Mouse (Mus musculus): ENCODE measurements around the gene Clpsl2. TPM values are rescaled to one million over a fixed set of nuclear protein-coding genes. Genes with fewer than 3 reads are reported as not detected.

The Clpsl2 gene
- polyA plus RNA-seq, 1 experiment from 2014 or later = not detected

- Histone ChIP-seq H3K4me3 (ENCODE audit: low read depth, low read length) (no peak overlapping the region), H3K4me1 (ENCODE audit: control insufficient read depth, insufficient read depth, low read length) (no peaks in the 10 kb centered on the region), H3K9ac (replicated peaks; ENCODE audit: low read depth, low read length) (no peak overlapping the region), H3K36me3 (ENCODE audit: control insufficient read depth, insufficient read depth, low read length) (no peaks in the 10 kb centered on the region), H3K9me3 (ENCODE audit: control insufficient read depth, low read length) (no peaks in the 10 kb centered on the region), H3K27ac (ENCODE audit: low read depth, low read length) (no peak overlapping the region), H3K4me2 (ENCODE audit: low read depth, low read length) (no peak overlapping the region), H3K27me3 (ENCODE audit: control insufficient read depth, insufficient read depth, low read length) (no peaks in the 10 kb centered on the region)
- ATAC-seq (ENCODE audit: low read depth) = no peak
- WGBS = 43% methylated on average over 9 of the region's 9 CpGs
Measured at GRCm38 (mm10) chr17:28511616-28512541, 37.3 kb upstream of the Clpsl2 start.

GRCm38 (mm10) chr17:28512696-28513095 is 36.5 kb upstream of the Clpsl2 start:
- 0 out of 2 replicates have a peak, but pooled peaks cover 4% of the 10 kb centered on the region for H3K4me1 ChIP-seq (ENCODE audit: control insufficient read depth, insufficient read depth, low read length)
- H3K36me3 ChIP-seq (ENCODE audit: control insufficient read depth, insufficient read depth, low read length) = no peaks in the 10 kb centered on the region
- no peaks in the 10 kb centered on the region for H3K9me3 ChIP-seq (ENCODE audit: control insufficient read depth, low read length)
- no peaks in the 10 kb centered on the region for H3K27me3 ChIP-seq (ENCODE audit: control insufficient read depth, insufficient read depth, low read length)
- H3K27ac ChIP-seq (ENCODE audit: low read depth, low read length) = no peak overlapping the region
- 33% methylated on average over 6 of the region's 6 CpGs for WGBS
- no peak overlapping the region for H3K4me2 ChIP-seq (ENCODE audit: low read depth, low read length)
- H3K4me3 ChIP-seq (ENCODE audit: low read depth, low read length) = no peak overlapping the region
- ATAC-seq (ENCODE audit: low read depth) = no peak
- no peak overlapping the region for H3K9ac ChIP-seq (replicated peaks; ENCODE audit: low read depth, low read length)

GRCm38 (mm10) chr17:28513337-28513736 is 35.9 kb upstream of the Clpsl2 start:
- no peaks in the 10 kb centered on the region for H3K36me3 ChIP-seq (ENCODE audit: control insufficient read depth, insufficient read depth, low read length)
- H3K4me3 ChIP-seq (ENCODE audit: low read depth, low read length) = no peak overlapping the region
- H3K4me2 ChIP-seq (ENCODE audit: low read depth, low read length) = no peak overlapping the region
- H3K4me1 ChIP-seq (ENCODE audit: control insufficient read depth, insufficient read depth, low read length) = 0 out of 2 replicates have a peak, but pooled peaks cover 7% of the 10 kb centered on the region
- H3K27me3 ChIP-seq (ENCODE audit: control insufficient read depth, insufficient read depth, low read length) = no peaks in the 10 kb centered on the region
- no peak for ATAC-seq (ENCODE audit: low read depth)
- no peak overlapping the region for H3K27ac ChIP-seq (ENCODE audit: low read depth, low read length)
- H3K9ac ChIP-seq (replicated peaks; ENCODE audit: low read depth, low read length) = no peak overlapping the region
- H3K9me3 ChIP-seq (ENCODE audit: control insufficient read depth, low read length) = no peaks in the 10 kb centered on the region
- 60% methylated on average over 1 of the region's 1 CpGs for WGBS

- H3K9ac ChIP-seq (replicated peaks; ENCODE audit: low read depth, low read length) = no peak overlapping the region
- 65% methylated on average over 7 of the region's 7 CpGs for WGBS
- no peaks in the 10 kb centered on the region for H3K27me3 ChIP-seq (ENCODE audit: control insufficient read depth, insufficient read depth, low read length)
- no peak overlapping the region for H3K4me2 ChIP-seq (ENCODE audit: low read depth, low read length)
- H3K4me1 ChIP-seq (ENCODE audit: control insufficient read depth, insufficient read depth, low read length) = 0 out of 2 replicates have a peak, but pooled peaks cover 7% of the 10 kb centered on the region
- no peak overlapping the region for H3K27ac ChIP-seq (ENCODE audit: low read depth, low read length)
- no peak overlapping the region for H3K4me3 ChIP-seq (ENCODE audit: low read depth, low read length)
- no peak for ATAC-seq (ENCODE audit: low read depth)
- H3K9me3 ChIP-seq (ENCODE audit: control insufficient read depth, low read length) = no peaks in the 10 kb centered on the region
- no peaks in the 10 kb centered on the region for H3K36me3 ChIP-seq (ENCODE audit: control insufficient read depth, insufficient read depth, low read length)
Measured at GRCm38 (mm10) chr17:28513844-28514243, 35.4 kb upstream of the Clpsl2 start.

- H3K4me3 ChIP-seq (ENCODE audit: low read depth, low read length) = no peak overlapping the region
- 63% methylated on average over 5 of the region's 5 CpGs for WGBS
- no peaks in the 10 kb centered on the region for H3K9me3 ChIP-seq (ENCODE audit: control insufficient read depth, low read length)
- no peaks in the 10 kb centered on the region for H3K36me3 ChIP-seq (ENCODE audit: control insufficient read depth, insufficient read depth, low read length)
- no peak overlapping the region for H3K4me2 ChIP-seq (ENCODE audit: low read depth, low read length)
- H3K4me1 ChIP-seq (ENCODE audit: control insufficient read depth, insufficient read depth, low read length) = 0 out of 2 replicates have a peak, but pooled peaks cover 7% of the 10 kb centered on the region
- no peaks in the 10 kb centered on the region for H3K27me3 ChIP-seq (ENCODE audit: control insufficient read depth, insufficient read depth, low read length)
- H3K9ac ChIP-seq (replicated peaks; ENCODE audit: low read depth, low read length) = no peak overlapping the region
- ATAC-seq (ENCODE audit: low read depth) = no peak
- no peak overlapping the region for H3K27ac ChIP-seq (ENCODE audit: low read depth, low read length)
Measured at GRCm38 (mm10) chr17:28514555-28514954, 34.7 kb upstream of the Clpsl2 start.

- Histone ChIP-seq H3K4me1 (ENCODE audit: control insufficient read depth, insufficient read depth, low read length) (0 out of 2 replicates have a peak, but pooled peaks cover 7% of the 10 kb centered on the region), H3K9me3 (ENCODE audit: control insufficient read depth, low read length) (no peaks in the 10 kb centered on the region), H3K27me3 (ENCODE audit: control insufficient read depth, insufficient read depth, low read length) (no peaks in the 10 kb centered on the region), H3K4me3 (ENCODE audit: low read depth, low read length) (no peak overlapping the region), H3K36me3 (ENCODE audit: control insufficient read depth, insufficient read depth, low read length) (no peaks in the 10 kb centered on the region), H3K4me2 (ENCODE audit: low read depth, low read length) (no peak overlapping the region), H3K9ac (replicated peaks; ENCODE audit: low read depth, low read length) (no peak overlapping the region), H3K27ac (ENCODE audit: low read depth, low read length) (no peak overlapping the region)
- WGBS = 71% methylated on average over 10 of the region's 10 CpGs
- no peak for ATAC-seq (ENCODE audit: low read depth)
Measured at GRCm38 (mm10) chr17:28515431-28516341, 33.5 kb upstream of the Clpsl2 start.

- no peaks in the 10 kb centered on the region for H3K36me3 ChIP-seq (ENCODE audit: control insufficient read depth, insufficient read depth, low read length)
- H3K4me1 ChIP-seq (ENCODE audit: control insufficient read depth, insufficient read depth, low read length) = 0 out of 2 replicates have a peak, but pooled peaks cover 7% of the 10 kb centered on the region
- H3K27me3 ChIP-seq (ENCODE audit: control insufficient read depth, insufficient read depth, low read length) = no peaks in the 10 kb centered on the region
- no peak overlapping the region for H3K9ac ChIP-seq (replicated peaks; ENCODE audit: low read depth, low read length)
- peak overlapping the region; percentile 95; the same call in 1 of the 2 replicates for H3K4me2 ChIP-seq (ENCODE audit: low read depth, low read length)
- H3K9me3 ChIP-seq (ENCODE audit: control insufficient read depth, low read length) = no peaks in the 10 kb centered on the region
- no peak for ATAC-seq (ENCODE audit: low read depth)
- H3K27ac ChIP-seq (ENCODE audit: low read depth, low read length) = no peak overlapping the region
- WGBS = 83% methylated on average over 4 of the region's 4 CpGs
- H3K4me3 ChIP-seq (ENCODE audit: low read depth, low read length) = no peak overlapping the region
Measured at GRCm38 (mm10) chr17:28516881-28517280, 32.3 kb upstream of the Clpsl2 start.

GRCm38 (mm10) chr17:28517441-28517955 is 31.7 kb upstream of the Clpsl2 start, which contains the start of gene Fkbp5:
Gene Fkbp5, minus strand, starts transcription at chr17:28517527.
- 2% methylated on average over 16 of the region's 16 CpGs for WGBS
- H3K27me3 ChIP-seq (ENCODE audit: control insufficient read depth, insufficient read depth, low read length) = no peaks in the 10 kb centered on the region
- H3K27ac ChIP-seq (ENCODE audit: low read depth, low read length) = peak within 1 kb of the TSS; percentile 44
- peak within 1 kb of the TSS; percentile 95 for H3K4me2 ChIP-seq (ENCODE audit: low read depth, low read length)
- peak within 1 kb of the TSS; percentile 63 for H3K9ac ChIP-seq (replicated peaks; ENCODE audit: low read depth, low read length)
- peak; percentile 33; the same call in 1 of the 2 replicates for ATAC-seq (ENCODE audit: low read depth)
- peak within 1 kb of the TSS; percentile 46 for H3K4me3 ChIP-seq (ENCODE audit: low read depth, low read length)
- H3K4me1 ChIP-seq (ENCODE audit: control insufficient read depth, insufficient read depth, low read length) = 0 out of 2 replicates have a peak, but pooled peaks cover 7% of the 10 kb centered on the region
- H3K36me3 ChIP-seq (ENCODE audit: control insufficient read depth, insufficient read depth, low read length) = no peaks in the 10 kb centered on the region
- no peaks in the 10 kb centered on the region for H3K9me3 ChIP-seq (ENCODE audit: control insufficient read depth, low read length)

Measured in neural tube, embryonic 14.5 days (tissue).